Mouse (Mus musculus) hindlimb bud, embryonic 11.5 days (tissue): ENCODE results near the gene Mettl26.

Experiments
- DNase-seq: peaks from one replicate; pipeline ENCODE4 v3.0.0-alpha.2; 2012; ENCODE audit warnings: low read depth, low spot score; ENCODE audit errors: extremely low spot score

Mettl26 gene

DNA sequence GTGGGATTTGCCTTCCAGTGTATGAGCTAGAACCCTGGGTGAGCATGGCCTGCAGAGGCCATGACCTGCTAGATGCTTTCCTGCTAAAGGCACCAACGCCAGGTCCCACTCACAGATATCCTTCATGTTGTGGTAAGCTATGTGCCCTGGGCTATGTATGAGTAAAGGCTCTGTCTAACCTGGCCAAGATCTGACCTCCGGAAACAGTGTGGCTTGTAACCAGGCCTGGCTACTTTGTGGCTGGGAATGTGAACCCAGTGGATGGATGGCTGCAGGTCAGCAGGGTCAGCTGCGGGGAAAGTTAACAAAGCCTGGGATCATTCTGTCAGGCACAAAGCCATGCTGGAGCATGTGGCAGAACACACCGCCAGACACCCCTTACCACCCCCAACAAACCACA lies 6.8 kb downstream of the Mettl26 start:
- DNase-seq: no peak

- no peak for DNase-seq
Measured at GRCm38 (mm10) chr17:25882306-25882705, 7.4 kb downstream of the Mettl26 start.

DNA sequence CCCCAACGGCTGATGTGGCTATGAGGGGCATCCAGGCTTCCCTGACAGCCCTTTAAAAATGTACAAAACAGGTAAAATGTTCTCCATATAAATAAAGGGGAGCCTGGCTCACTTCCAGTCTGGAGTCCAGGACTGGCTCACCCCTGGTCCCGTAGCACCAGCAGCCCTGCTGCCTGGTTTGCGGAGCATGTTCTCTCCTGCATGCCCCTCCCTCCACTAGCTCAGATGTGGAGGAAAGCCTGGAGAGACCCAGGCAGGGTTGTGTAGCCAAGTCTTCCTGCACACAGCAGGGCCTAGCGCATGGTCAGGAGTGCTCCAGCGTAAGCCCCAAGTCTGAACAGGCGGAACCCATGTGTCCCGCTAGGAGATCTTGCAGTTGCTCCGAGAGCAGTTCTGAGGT lies 8.4 kb downstream of the Mettl26 start:
- no peak for DNase-seq

DNA sequence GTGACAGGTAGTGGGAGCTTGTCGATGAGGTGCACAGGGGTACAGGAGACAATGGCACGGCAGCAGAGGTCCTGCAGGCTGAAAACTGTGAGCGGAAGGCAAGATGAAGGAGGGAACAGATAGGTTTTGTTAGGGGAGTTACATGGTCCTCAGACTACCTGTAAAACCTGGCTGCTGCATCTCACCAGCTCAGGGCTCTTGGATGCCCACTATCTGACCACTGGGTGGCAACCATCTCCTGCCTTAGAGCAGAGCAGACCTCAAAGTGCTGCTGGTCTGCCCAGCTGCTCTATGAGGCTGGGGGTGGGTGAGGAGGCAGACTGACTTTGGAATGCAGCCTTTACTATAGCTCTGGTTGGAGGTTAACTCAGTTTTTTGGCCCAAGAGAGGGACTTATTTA lies 8.9 kb downstream of the Mettl26 start:
- no peak for DNase-seq

DNA sequence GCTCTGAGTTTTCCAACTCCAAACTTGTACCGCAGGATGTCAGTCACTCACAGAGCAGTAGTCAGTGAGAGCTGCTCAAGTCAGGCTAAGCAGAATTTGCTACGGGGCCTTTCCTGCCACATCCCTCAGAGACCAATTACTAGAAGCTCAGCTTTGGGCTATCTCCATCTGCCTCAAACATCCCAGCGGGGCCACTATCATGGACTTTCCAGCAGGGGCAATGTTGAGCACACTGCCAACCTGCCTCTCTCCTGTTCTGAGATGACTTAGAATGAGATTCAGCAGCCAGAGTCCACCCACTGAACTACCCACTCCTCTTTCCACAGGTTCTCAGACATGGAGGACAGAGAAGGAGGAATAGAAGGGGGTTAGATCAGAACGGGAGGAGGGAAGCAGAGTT lies 10.8 kb downstream of the Mettl26 start:
- no peak for DNase-seq

- no peak for DNase-seq
Measured at GRCm38 (mm10) chr17:25886806-25887205, 11.9 kb downstream of the Mettl26 start.

DNA sequence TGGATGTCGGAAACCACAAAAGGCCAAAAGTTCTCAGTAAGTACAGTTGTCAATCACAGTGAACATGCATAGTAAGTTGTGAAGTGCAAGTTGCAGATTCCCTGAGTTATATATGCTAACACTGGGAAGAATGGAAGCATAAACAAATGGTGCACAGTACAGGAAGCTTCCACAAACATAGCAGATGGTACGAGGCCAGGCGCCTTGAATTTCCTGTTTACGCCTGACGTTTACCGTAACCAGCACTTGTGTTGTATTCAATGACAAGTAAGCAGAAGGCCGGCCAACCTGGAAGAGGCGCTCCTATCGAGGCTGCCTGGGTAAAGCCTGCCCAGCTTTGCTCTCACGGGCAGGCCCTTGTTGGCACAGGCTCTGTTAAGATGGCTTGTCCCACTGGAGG lies 12.6 kb downstream of the Mettl26 start:
- DNase-seq: no peak

GRCm38 (mm10) chr17:25888837-25889236 lies 14.0 kb downstream of the Mettl26 start:
- DNase-seq: no peak

GRCm38 (mm10) chr17:25893975-25894617 lies 19.2 kb downstream of the Mettl26 start:
- DNase-seq: no peak

DNA sequence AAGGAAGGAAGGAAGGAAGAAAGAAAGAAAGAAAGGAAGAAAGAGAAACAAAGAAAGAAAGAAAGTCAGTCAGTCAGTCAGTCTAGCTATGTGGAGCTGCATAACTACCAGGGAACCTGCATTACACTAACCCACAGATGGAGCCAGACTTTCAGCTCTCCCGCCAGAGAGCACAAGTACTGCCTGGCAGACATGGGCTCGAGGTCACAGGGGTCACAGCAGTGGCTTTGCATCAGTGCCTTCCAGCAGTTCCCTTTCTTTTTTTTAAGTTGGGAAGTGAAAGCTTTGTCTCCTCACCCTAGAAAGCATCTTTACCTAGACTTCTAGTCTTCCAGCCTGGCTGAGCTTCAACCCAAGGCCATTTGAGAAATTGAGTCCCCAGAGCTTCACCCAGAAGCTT lies 20.5 kb downstream of the Mettl26 start:
- DNase-seq: no peak

- no peak for DNase-seq
Measured at GRCm38 (mm10) chr17:25895891-25896290, 21.0 kb downstream of the Mettl26 start.

GRCm38 (mm10) chr17:25900193-25900592 lies 25.3 kb downstream of the Mettl26 start:
- no peak for DNase-seq

DNA sequence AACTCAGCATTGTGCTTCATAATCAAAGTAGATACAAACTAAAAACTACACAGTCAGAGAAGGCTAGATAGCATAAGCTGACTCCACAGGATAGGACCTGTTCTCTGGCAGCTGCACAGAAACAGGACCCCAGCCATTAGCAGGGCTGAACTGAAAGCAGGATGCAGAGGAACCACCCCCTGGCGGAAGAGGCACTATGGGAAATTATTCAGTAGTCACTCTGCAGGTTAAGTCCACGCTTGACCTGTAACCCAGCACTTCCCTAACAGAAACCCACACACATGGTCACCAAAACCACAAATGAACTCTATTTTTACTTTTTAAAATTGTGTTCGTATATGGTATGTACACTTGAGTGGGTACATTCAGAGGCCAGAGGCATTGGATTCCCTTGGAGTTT lies 28.2 kb downstream of the Mettl26 start:
- DNase-seq: no peak

DNA sequence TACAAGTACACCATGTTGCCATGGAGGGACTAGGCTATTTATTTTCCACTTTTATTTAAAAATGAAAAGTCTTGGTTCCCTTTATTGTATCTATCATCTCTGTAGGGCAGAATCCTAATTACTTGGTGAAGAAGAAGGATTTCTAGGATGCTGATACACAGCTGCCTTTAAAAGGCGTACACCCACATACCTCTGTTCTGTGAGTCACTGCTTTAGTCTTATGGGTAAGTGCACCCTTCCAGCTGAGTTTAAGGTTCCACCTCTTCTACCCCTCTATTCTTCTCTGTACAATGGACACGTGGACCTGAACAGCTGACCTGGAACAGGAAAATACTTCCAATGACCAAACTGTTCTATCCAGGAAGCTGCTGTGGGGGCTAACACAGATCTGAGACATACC lies 32.8 kb downstream of the Mettl26 start:
- no peak for DNase-seq

DNA sequence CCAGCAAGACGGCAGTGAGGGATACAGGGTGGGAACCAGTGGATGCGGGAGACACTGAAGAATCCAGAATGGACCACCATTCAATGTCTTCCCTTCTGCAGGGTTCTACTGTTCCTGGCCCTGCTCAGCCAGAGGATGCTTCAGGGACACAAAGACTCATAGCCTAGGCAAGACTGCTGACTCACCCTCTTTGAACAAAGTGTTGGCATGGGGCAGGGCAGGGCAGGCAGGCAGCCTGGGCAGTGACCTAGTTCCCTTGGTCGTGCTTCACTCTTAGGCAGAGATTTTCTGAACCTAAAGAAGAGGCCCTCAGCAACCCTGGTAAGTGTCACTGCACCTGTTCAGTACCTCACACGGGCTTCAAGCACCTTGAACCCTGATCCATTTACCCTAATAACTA lies 36.9 kb downstream of the Mettl26 start:
- no peak for DNase-seq

GRCm38 (mm10) chr17:25913186-25913876 lies 38.5 kb downstream of the Mettl26 start:
- no peak for DNase-seq

GRCm38 (mm10) chr17:25913877-25914275 lies 39.0 kb downstream of the Mettl26 start:
- DNase-seq: no peak

DNA sequence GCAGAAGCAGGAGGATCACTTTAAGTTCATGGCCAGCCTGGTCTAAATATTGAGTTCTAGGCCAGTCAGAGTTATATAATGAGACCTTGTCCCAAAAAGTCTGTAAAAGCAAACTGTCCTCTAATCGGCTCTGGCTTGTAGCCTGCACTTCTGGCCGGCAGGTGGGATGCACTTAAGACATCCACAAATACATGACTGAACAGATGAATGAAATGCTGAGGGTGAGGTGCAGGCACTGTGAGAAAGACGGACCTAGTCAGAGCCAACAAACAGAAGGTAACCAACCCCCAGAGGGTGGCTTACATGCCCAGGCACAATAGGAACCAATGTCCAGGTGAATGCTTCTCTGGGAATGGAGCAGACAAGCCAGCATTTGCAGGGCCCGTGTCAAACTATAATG lies 39.4 kb downstream of the Mettl26 start:
- DNase-seq: no peak

- DNase-seq: no peak
Measured at GRCm38 (mm10) chr17:25916931-25917647, 42.2 kb downstream of the Mettl26 start.

DNA sequence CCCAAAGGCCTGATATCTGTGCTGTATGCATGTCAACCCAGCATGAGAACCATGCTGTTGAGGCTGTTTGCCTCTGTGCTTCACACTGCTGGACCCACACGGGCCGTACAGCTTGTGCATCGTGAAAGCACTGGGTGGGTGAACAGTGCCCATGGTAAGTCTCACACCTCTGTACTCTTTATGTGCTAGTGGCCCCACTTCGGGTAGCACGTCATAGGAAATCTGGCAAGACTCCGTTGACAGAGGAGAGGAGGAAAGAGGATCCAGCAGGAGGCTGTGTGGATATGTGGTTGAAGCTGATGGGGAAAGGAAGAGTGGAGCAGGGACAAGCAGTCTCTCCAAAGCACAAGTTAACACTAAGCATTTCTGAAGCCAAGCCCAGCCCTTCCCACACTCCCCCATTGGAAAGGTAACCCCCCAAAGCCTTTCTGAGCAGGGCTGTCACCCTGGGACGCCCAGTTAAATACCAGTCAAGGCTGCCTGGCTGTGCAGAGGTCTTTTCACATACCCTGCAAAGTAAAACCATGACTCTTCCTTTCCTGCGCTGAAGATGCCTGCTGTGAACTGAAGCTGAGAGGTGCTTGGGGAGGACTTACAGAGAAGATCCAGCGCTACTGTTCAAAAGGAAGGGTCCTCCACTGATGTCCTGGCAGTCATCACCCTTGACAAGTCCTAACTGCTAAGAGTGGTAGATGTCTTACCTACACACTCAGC lies 43.3 kb downstream of the Mettl26 start:
- DNase-seq: no peak

GRCm38 (mm10) chr17:25919144-25919785 lies 44.4 kb downstream of the Mettl26 start, which contains the start of gene Rab40c:
Gene Rab40c (minus strand): TSS chr17:25919727.
- DNase-seq: no peak
